Mouse (Mus musculus) layer of hippocampus, adult 9-10 months (tissue): Measurements from ENCODE around the gene Hspa14.

Experiments used
- DNase-seq: peaks from one replicate; pipeline ENCODE4 v3.0.0; 2022; ENCODE audit warnings: low spot score

Hspa14 gene

GRCm38 (mm10) chr2:3512552-3513454, at the start of gene Hspa14, which contains the start of the genes Gm45902 and Cdnf:
Hspa14 (minus strand) TSS chr2:3512814.
Gm45902 (minus strand) TSS chr2:3512790.
Cdnf (plus strand) TSS chr2:3513030.
- peak; percentile 94 for DNase-seq

GRCm38 (mm10) chr2:3546588-3546987, 34.0 kb upstream of the Hspa14 start:
- DNase-seq = peak; percentile 27

DNA sequence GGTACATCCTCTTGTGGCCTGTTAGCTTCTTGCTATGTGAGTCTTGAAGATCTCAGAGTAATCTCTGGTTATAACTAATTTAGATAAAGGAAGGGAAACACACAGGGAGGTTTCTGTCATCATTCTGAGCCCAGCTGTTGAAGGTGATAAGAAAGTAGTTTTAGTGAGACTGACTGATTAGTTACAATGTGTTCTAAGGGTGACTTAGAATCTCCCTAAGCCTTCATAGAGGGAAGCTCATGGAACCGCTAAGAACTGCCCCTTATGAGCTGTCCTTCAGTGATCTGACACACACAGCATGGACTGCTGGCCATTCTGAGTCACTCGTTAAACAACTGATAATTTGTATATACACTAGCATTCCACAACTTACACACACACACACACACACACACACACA, 33.4 kb upstream of the Hspa14 start:
- no peak for DNase-seq

GRCm38 (mm10) chr2:3541307-3542079, 28.9 kb upstream of the Hspa14 start:
- no peak for DNase-seq

- no peak for DNase-seq
Measured at GRCm38 (mm10) chr2:3526288-3526687, 13.7 kb upstream of the Hspa14 start.

DNA sequence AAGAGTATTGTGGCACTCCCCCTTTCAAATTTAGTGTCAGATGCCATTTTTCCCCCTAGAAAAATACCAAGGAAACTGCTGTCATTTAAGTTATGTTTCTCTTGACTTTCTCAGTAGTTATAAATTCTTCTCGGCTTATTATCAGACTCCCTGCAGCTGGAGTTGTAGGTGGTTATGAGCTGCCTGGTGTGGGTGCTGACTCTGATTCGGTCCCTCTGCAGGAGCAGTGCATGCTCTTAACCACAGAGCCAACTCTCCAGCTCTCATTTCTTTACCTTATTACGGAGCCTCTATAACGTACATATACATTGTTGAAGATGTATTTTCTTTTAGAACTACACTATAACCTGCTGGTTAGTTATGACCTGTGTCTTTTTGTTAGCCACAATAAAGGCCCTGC, 9.9 kb upstream of the Hspa14 start:
- DNase-seq = no peak

- no peak for DNase-seq
Measured at GRCm38 (mm10) chr2:3512076-3512475, 538 bp downstream of the Hspa14 start.

DNA sequence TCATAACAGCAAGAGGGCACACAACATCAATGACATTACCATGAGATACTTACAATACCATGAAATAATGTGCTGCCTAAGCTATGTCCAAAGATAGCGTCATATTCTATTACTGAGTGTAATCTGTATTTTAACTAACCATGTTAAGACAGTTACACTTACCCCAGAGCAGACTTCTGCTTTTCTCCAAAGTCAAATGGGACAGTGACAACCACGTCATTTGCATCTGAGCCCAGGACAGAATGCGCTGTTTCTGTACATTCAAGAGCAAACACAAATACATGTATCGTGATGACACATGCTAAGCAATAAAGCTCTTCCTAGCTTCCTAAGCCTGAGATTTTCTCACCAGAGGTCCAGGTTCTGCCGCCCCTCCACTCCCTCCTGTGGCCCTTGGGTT, 11.7 kb downstream of the Hspa14 start:
- DNase-seq = no peak

DNA sequence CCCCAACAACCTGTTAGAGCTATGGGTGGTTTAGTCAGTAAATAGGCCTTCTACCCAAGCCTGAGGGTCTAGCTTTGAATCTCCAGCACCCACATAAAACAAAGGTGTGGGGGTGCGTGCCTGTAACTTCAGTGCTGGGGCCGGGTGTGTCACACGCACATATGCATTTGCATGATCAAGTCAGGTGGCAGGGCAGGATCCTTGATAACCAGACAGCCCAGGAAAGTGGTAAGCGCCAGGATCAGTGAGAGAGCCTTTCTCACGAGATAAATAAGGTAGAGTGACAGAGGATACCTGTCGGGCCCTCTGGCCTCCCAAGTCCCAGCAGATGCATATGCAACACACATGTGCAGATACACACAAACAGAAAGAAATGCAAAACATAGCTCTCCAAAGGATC, 13.1 kb downstream of the Hspa14 start:
- DNase-seq = no peak

- no peak for DNase-seq
Measured at GRCm38 (mm10) chr2:3493833-3494409, 18.7 kb downstream of the Hspa14 start.

DNA sequence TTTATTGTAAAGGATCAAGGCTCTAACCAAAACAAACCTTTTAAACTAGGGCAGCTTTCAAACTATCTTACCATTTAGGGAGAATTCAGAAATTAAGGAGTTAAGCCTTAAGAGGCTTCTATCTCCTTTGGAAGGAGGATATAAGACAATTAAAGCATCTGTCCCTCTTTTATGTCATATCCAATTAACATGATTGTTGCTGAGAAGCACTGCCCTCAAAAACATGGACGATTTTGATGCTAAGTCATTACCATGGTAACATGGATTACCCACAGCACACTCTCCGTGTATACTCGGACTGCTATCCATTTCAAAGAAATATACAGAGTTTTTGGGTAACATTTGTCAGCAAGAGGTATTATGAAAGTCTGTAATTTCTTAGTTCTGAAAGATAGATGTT, 22.8 kb downstream of the Hspa14 start:
- DNase-seq = no peak

DNA sequence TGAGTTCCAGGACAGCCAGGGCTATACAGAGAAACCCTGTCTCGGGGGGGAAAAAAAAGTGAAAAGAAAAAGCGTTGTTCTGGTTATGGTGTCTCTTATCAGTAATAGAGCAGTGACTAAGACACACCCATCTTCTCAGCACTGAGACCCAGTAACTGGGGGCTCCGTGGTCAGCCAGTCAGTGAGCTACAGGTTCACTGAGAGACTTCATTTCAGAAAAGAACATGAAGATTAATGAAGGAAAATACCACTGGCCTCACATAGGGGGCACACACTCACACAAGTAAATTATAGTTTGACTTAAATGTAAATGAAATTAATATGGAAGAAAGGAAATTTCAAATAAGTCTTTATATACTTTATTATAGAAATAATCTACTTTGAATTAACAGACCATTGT, 32.4 kb downstream of the Hspa14 start:
- DNase-seq = no peak

GRCm38 (mm10) chr2:3475746-3476251, 36.8 kb downstream of the Hspa14 start:
- DNase-seq = no peak

GRCm38 (mm10) chr2:3474861-3475283, 37.7 kb downstream of the Hspa14 start, which contains the start of gene Suv39h2:
Suv39h2 (minus strand) TSS chr2:3475031.
- peak; percentile 63 for DNase-seq

DNA sequence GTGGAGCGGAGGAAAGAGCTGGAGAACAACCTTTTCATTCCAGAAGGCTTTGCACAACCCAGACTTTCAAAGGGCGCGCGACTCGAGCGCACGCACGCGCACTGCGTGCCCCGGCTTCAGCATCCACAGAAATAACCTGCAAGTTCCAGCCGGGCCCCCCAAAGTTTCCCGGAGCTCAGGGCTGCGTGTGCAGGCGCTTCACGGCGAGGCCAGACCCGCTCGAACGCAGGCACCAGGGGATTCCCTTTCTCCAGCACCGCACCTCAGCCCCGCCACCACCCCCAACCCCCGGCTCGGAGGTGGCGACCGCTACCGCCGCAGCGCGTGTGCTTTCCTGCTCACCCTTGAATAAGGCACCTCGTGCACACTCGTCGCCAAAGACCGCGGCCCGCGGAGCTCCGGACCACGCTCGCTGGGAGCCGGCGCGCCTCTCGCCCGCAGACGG, 38.2 kb downstream of the Hspa14 start:
- DNase-seq = no peak

- no peak for DNase-seq
Measured at GRCm38 (mm10) chr2:3473891-3474290, 38.7 kb downstream of the Hspa14 start.

DNA sequence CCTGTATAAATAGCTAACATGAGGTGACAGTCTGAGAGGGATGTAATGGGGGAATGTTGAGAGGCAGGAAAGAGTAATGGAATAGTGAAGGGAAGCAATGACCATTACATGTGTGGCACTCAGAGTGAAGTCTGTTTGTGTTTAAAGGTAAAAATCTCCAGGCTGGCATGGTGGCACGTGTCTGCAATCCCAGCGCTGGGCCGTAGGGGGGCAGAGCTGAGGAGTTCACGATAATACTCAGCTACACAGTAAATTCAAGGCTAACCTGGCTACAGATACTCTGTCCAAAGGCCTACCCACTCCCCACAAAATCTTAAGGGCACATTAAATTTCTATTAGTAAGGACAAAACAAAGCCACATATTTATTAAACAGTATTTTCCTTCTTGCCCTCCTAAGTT, 56.0 kb downstream of the Hspa14 start:
- DNase-seq = no peak

GRCm38 (mm10) chr2:3453096-3453495, 59.5 kb downstream of the Hspa14 start:
- DNase-seq = no peak

- no peak for DNase-seq
Measured at GRCm38 (mm10) chr2:3449431-3449830, 63.2 kb downstream of the Hspa14 start.

DNA sequence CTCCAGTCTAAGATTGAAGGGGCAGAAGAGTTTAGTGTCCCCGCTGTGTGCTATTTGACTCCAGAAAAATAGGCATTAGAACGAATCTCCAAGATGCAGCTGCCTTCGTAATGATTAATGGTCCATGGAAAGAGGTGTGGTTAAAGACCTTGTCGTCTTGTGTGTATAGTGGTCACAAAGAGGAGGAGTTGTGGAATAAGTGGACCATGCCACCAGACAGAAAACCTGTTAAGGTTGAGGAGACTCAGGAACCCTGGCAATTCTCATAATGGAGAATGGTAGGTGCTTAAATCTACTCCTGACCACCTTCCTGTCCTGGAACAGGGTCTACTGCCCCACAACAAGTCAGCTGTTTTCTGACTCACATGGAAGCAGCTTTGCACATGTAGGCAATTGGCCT, 66.6 kb downstream of the Hspa14 start:
- no peak for DNase-seq

GRCm38 (mm10) chr2:3444206-3444605, 68.4 kb downstream of the Hspa14 start:
- no peak for DNase-seq
